In genomic region chr14:73999409-73999909, GRCm38 (mm10) we compare ENCODE assay signal across 22 mouse cellular contexts.
"Had no signal": no experiment of that assay in that cellular context is flagged by ENCODE, and none has a peak within 500 bp of the region (broad histone marks: within the 10 kb centered on the region; RNA-seq: fewer than 3 reads in every experiment).

No protein-coding gene starts in this region.

- H3K9ac ChIP-seq: limb, embryonic 12.5 days; limb, embryonic 15.5 days; liver, embryonic 14.5 days; lung, embryonic 15.5 days; midbrain, embryonic 12.5 days; neural tube, embryonic 13.5 days; stomach, embryonic 15.5 days had no signal

- H3K4me3 ChIP-seq: limb, embryonic 12.5 days; limb, embryonic 15.5 days; lung, embryonic 15.5 days; megakaryocyte, embryonic 14.5 days; midbrain, embryonic 12.5 days; myocyte; neural tube, embryonic 13.5 days; stomach, embryonic 15.5 days had no signal

- H3K9me3 ChIP-seq: limb, embryonic 12.5 days; limb, embryonic 15.5 days; lung, embryonic 15.5 days; midbrain, embryonic 12.5 days; neural tube, embryonic 13.5 days; stomach, embryonic 15.5 days had no signal

- H3K27me3 ChIP-seq: limb, embryonic 12.5 days; limb, embryonic 15.5 days; lung, embryonic 15.5 days; megakaryocyte, embryonic 14.5 days; midbrain, embryonic 12.5 days; neural tube, embryonic 13.5 days; stomach, embryonic 15.5 days had no signal

- DNase-seq: kidney, adult 18-20 months; kidney, adult 9 months; kidney, postnatal 36 days; left cerebral cortex, postnatal 4 days; lung, adult 18-20 months; lung, postnatal 10 days; lung, postnatal 36 days; retina, postnatal 1 day; right cerebral cortex, postnatal 25 days; spleen, adult 18-20 months; thymus, postnatal 25 days had no signal

- H3K4me2 ChIP-seq: limb, embryonic 12.5 days; limb, embryonic 15.5 days; liver, embryonic 11.5 days; lung, embryonic 15.5 days; midbrain, embryonic 12.5 days; neural tube, embryonic 13.5 days; stomach, embryonic 15.5 days had no signal

- H3K27ac ChIP-seq: kidney, postnatal 0 days; limb, embryonic 12.5 days; limb, embryonic 15.5 days; liver, embryonic 14.5 days; lung, embryonic 15.5 days; midbrain, embryonic 12.5 days; neural tube, embryonic 13.5 days; stomach, embryonic 15.5 days had no signal

- H3K4me1 ChIP-seq: limb, embryonic 12.5 days; limb, embryonic 15.5 days; lung, embryonic 15.5 days; midbrain, embryonic 12.5 days; neural tube, embryonic 13.5 days; stomach, embryonic 15.5 days had no signal

- H3K36me3 ChIP-seq: limb, embryonic 12.5 days; limb, embryonic 15.5 days; lung, embryonic 15.5 days; midbrain, embryonic 12.5 days; neural tube, embryonic 13.5 days; stomach, embryonic 15.5 days had no signal
